Mouse (Mus musculus): ENCODE measurements around the gene Col16a1. TPM values are rescaled to one million over a fixed set of nuclear protein-coding genes. Genes with fewer than 3 reads are reported as not detected.
A peak's percentile ranks its signal among the peaks of the same experiment; 100 is the strongest.

The Col16a1 gene
- total and polyA plus RNA-seq, 2 experiments from 2014 or later: 13.8 to 43.9 TPM

DNA sequence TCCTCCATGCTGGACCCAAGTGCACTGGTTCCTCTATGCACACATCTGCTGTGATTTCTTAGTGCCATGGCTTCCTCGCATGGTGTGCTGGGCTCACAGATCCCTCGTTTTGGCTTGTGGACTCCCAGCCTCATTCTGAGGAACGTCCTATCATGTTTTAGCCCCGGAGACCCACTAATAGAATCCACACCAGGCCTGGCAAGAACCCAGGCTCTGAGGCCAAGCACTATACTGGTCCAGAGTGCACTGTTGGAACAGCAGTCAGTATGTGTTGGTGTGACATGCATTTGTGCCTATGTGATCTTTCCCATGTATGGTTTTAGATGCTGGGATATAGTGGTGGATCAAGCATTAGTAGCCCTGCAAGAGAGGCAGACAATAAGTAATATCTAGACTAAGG lies 25.7 kb downstream of the Col16a1 start:
- Histone ChIP-seq H3K4me1 (ENCODE audit: insufficient read depth, low read length) (peaks cover 2% of the 10 kb centered on the region; the same call in 1 of the 2 replicates), H3K36me3 (ENCODE audit: insufficient read depth, low read length) (no peaks in the 10 kb centered on the region), H3K4me3 (ENCODE audit: low read depth, low read length) (no peak overlapping the region), H3K9ac (replicated peaks; ENCODE audit: low read length, poor library complexity, severe bottlenecking) (no peak overlapping the region), H3K27me3 (ENCODE audit: insufficient read depth, low read length) (0 out of 2 replicates have a peak, but pooled peaks cover 5% of the 10 kb centered on the region), H3K27ac (ENCODE audit: low read depth, low read length) (no peak overlapping the region), H3K9me3 (ENCODE audit: low read length) (no peaks in the 10 kb centered on the region), H3K4me2 (ENCODE audit: low read depth, low read length, poor library complexity, severe bottlenecking) (no peak overlapping the region)
- DNase-seq (ENCODE audit: low spot score) (no peak), ATAC-seq (ENCODE audit: low FRiP score) (no peak)
- no peak for TF ChIP-seq CTCF (IDR thresholded peaks at IDR 0.05)
- 78% methylated on average over 4 of the region's 4 CpGs for WGBS

DNA sequence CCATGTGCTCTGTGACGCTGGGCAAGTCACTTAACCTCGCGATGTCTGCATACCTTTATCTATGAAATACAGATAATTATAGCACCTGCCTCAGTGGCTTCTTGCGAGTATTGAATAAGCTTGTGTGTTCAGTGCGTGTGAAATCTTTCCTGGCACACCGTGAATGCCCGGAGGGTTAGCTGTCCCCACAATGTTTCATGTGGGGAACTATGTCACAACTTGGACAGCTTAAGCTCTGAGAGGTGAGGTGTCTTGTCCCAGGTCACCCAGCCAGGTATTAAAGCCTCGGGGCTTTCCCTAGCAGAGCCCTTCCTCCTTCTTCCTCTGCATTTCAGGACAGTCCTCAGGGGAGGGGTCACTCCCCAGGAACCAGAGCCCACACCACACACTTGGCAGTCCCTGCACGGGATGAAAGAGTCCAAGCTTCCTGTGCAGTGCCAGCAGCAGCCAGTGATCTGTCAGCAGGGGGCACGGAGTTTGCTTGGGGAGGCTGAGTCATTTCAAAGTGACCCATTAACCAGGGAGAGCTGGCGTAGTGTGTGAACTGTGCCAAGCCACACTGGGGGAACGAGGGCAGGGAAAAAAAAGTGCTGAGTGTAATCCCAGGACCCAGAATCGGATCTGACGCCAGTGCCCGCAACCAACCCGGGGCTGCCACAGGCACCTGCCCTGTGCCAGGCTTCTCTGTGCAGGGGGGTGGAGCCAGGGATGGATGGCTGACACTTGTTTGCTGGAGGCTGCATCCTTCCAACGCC lies 27.3 kb downstream of the Col16a1 start:
- H3K36me3 ChIP-seq (ENCODE audit: insufficient read depth, low read length): no peaks in the 10 kb centered on the region
- no peak overlapping the region for H3K4me2 ChIP-seq (ENCODE audit: low read depth, low read length, poor library complexity, severe bottlenecking)
- H3K27me3 ChIP-seq (ENCODE audit: insufficient read depth, low read length): 0 out of 2 replicates have a peak, but pooled peaks cover 5% of the 10 kb centered on the region
- DNase-seq (ENCODE audit: low spot score) (peak; percentile 75), ATAC-seq (ENCODE audit: low FRiP score) (peak; percentile 63; the same call in 1 of the 2 replicates)
- no peak overlapping the region for H3K4me3 ChIP-seq (ENCODE audit: low read depth, low read length)
- H3K27ac ChIP-seq (ENCODE audit: low read depth, low read length): no peak overlapping the region; the same call in 1 of the 2 replicates
- WGBS: 56% methylated on average over 17 of the region's 17 CpGs
- no peaks in the 10 kb centered on the region for H3K9me3 ChIP-seq (ENCODE audit: low read length)
- H3K4me1 ChIP-seq (ENCODE audit: insufficient read depth, low read length): peaks cover 2% of the 10 kb centered on the region; the same call in 1 of the 2 replicates
- no peak for TF ChIP-seq CTCF (IDR thresholded peaks at IDR 0.05)
- no peak overlapping the region for H3K9ac ChIP-seq (replicated peaks; ENCODE audit: low read length, poor library complexity, severe bottlenecking)

- Histone ChIP-seq H3K9me3 (ENCODE audit: low read length) (no peaks in the 10 kb centered on the region), H3K36me3 (ENCODE audit: insufficient read depth, low read length) (no peaks in the 10 kb centered on the region), H3K4me1 (ENCODE audit: insufficient read depth, low read length) (peaks cover 2% of the 10 kb centered on the region; the same call in 1 of the 2 replicates), H3K27me3 (ENCODE audit: insufficient read depth, low read length) (0 out of 2 replicates have a peak, but pooled peaks cover 5% of the 10 kb centered on the region), H3K4me3 (ENCODE audit: low read depth, low read length) (no peak overlapping the region), H3K4me2 (ENCODE audit: low read depth, low read length, poor library complexity, severe bottlenecking) (no peak overlapping the region), H3K9ac (replicated peaks; ENCODE audit: low read length, poor library complexity, severe bottlenecking) (no peak overlapping the region), H3K27ac (ENCODE audit: low read depth, low read length) (0 out of 2 replicates have a peak overlapping the region, but pooled peaks have one; percentile 26)
- TF ChIP-seq CTCF (IDR thresholded peaks at IDR 0.05): no peak
- ATAC-seq (ENCODE audit: low FRiP score): no peak
- WGBS: 48% methylated on average over 8 of the region's 8 CpGs
- peak; percentile 56 for DNase-seq (ENCODE audit: low spot score)
These were observed 29.2 kb downstream of the Col16a1 start for GRCm38 (mm10) chr4:130076856-130077255.

- H3K27ac ChIP-seq (ENCODE audit: low read depth, low read length): no peak overlapping the region
- no peak overlapping the region for H3K4me3 ChIP-seq (ENCODE audit: low read depth, low read length)
- TF ChIP-seq CTCF (IDR thresholded peaks at IDR 0.05): no peak
- H3K36me3 ChIP-seq (ENCODE audit: insufficient read depth, low read length): no peaks in the 10 kb centered on the region
- H3K9me3 ChIP-seq (ENCODE audit: low read length): no peaks in the 10 kb centered on the region
- H3K27me3 ChIP-seq (ENCODE audit: insufficient read depth, low read length): 0 out of 2 replicates have a peak, but pooled peaks cover 5% of the 10 kb centered on the region
- ATAC-seq (ENCODE audit: low FRiP score) (no peak), DNase-seq (ENCODE audit: low spot score) (peak; percentile 51)
- 70% methylated on average over 15 of the region's 17 CpGs for WGBS
- H3K9ac ChIP-seq (replicated peaks; ENCODE audit: low read length, poor library complexity, severe bottlenecking): no peak overlapping the region
- H3K4me2 ChIP-seq (ENCODE audit: low read depth, low read length, poor library complexity, severe bottlenecking): no peak overlapping the region
- peaks cover 2% of the 10 kb centered on the region for H3K4me1 ChIP-seq (ENCODE audit: insufficient read depth, low read length)
These were observed 31.3 kb downstream of the Col16a1 start for GRCm38 (mm10) chr4:130078816-130079485.

DNA sequence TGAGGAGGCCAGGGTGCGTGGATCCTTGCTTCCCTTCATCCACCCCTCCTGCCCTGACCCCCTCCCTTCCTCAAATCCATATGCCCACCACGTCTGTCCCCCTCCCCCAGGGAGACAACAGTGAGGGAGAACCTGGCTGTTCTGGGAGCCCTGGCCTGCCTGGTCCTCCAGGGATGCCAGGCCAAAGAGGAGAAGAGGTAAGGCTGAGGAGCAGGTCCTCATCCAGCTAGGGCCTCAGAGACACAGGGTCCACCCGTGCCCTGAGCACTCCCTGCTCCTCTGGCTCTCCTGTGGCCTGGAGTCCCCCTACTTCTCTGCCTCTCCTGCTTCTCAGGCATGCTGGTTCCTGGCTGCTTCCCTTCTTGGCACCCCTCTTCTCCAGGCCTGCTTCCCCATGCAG lies 31.9 kb downstream of the Col16a1 start:
- no peaks in the 10 kb centered on the region for H3K9me3 ChIP-seq (ENCODE audit: low read length)
- no peak for ATAC-seq (ENCODE audit: low FRiP score)
- H3K36me3 ChIP-seq (ENCODE audit: insufficient read depth, low read length): no peaks in the 10 kb centered on the region
- 66% methylated on average over 3 of the region's 3 CpGs for WGBS
- peaks cover 2% of the 10 kb centered on the region for H3K4me1 ChIP-seq (ENCODE audit: insufficient read depth, low read length)
- no peak overlapping the region for H3K27ac ChIP-seq (ENCODE audit: low read depth, low read length)
- no peak for TF ChIP-seq CTCF (IDR thresholded peaks at IDR 0.05)
- DNase-seq (ENCODE audit: low spot score): no peak
- no peak overlapping the region for H3K9ac ChIP-seq (replicated peaks; ENCODE audit: low read length, poor library complexity, severe bottlenecking)
- 0 out of 2 replicates have a peak, but pooled peaks cover 5% of the 10 kb centered on the region for H3K27me3 ChIP-seq (ENCODE audit: insufficient read depth, low read length)
- no peak overlapping the region for H3K4me2 ChIP-seq (ENCODE audit: low read depth, low read length, poor library complexity, severe bottlenecking)
- H3K4me3 ChIP-seq (ENCODE audit: low read depth, low read length): no peak overlapping the region
